Mouse (Mus musculus): Measurements from ENCODE around the gene Ddx56. TPM values are rescaled to one million over a fixed set of nuclear protein-coding genes. Genes with fewer than 3 reads are reported as not detected.
"Not testable (repeated sequence)": the region's sequence is repeated elsewhere in the genome, so short reads cannot be mapped to it uniquely, and the experiment has no call there.

Gene Ddx56
- total RNA-seq, 4 experiments from 2014 or later: 55.2 to 69.7 (median 60.3) TPM

DNA sequence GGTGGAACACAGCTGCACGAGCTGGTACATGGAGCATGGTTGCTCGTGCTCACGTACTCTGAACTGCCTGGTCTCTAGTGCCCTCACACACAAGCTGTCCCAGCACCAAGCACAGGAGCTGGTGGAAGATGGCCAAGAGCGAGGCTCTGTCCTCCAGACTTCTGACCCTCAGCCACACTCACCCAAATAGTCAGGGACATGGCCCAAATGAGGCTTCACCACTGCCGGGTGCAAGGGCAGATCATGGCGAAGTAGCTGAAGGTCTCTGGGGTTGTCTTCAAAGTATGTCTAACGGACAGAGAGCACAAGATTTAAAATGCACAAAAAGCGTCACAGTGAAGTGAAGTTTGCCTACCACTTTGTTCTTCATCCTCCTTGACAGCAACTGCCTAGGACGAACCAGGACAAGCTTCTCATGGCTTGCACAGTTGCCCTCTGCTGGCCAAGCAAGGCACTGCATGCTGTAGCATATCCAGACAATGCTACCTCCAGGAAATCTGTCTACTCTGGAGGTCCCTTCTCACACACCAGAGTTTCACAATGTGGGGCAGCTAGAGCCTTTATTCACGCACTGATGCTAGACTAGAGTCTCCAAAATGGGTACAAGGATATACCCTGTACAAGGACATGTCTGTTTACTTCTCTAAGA lies 6.0 kb downstream of the Ddx56 start:
- no peak for DNase-seq

- no peak for DNase-seq
These were observed 8.2 kb downstream of the Ddx56 start for GRCm38 (mm10) chr11:6259413-6259812.

DNA sequence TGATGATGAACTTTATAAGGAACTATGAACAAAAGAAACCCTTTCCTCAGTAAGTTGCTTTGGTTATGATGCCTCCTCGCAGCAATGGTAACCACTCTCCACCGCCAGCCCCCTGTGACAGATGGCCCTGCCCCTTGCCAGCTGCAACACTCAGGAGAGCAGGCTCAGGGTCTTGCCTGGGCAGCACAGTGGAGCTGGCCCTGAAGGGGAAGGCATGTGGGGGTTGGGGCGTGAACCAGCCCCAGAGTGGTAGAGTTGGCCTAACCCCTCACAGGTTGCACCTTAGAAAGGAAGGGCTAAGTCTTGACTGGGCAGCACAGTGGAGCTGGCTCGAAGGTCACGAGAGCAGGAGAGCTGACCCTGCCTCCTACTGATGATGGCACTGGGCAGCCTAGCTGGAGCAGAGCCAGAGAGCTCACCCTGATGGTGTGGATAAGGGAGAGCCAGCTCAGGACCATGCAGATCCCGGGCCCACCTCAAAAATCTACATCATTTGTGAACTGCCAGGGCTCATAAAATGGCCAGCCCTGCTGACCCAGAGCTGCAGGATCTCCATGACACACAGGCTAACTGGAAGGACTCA lies 11.0 kb downstream of the Ddx56 start:
- no peak for DNase-seq

DNA sequence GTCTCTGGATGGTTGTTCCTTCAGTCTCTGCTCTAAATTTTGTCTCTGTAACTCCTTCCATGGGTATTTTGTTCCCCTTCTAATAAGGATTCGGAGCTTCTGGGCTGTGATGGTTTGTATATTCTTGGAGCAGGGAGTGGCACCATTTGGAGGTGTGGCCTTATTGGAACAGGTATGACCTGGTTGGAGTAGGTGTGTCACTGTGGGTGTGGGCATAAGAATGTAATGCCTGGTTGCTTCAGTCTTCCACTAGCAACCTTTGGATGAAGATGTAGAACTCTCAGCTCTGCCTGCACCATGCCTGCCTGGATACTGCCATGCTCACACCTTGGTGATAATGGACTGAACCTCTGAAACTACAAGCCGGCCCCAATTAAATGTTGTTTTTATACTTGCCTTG lies 13.0 kb downstream of the Ddx56 start:
- DNase-seq: not testable (repeated sequence)

DNA sequence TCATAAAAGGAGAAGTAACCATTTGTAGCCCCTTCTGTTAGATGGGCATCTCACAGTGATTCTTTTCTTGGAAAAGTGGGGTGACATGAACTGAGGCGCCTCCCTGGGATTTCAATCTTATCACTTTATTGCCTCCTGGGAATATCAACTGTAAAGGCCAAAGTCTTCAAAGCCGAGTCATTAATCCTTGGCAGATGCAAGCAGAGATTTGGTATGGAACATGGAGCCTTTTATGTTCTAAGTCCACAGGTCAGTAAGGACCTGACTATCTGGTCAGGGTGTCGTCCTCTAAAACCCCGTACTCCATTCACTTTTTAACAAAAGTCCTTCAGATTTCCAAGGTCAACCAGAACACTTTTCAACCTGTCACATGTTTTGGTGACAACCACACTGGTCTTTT lies 14.7 kb downstream of the Ddx56 start:
- no peak for DNase-seq

DNA sequence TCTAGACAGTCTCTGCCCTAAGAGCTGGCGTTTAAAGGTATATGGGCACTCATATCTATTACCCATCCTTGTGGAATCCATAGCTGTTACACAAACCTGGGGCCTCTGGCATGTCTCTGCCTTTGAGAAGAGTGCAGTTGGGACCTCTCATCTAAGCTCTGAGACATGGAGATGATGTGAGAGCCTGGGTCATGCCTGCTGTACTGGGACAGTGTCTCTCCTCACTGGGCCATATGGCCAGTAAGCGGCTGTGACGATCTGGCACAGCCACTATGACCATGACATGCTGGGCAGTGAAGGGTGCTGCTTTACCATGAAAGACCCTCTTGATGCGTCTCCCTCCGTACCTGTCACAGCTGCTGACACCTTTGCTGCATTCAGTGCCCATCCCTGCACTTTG lies 15.3 kb downstream of the Ddx56 start:
- no peak for DNase-seq

DNA sequence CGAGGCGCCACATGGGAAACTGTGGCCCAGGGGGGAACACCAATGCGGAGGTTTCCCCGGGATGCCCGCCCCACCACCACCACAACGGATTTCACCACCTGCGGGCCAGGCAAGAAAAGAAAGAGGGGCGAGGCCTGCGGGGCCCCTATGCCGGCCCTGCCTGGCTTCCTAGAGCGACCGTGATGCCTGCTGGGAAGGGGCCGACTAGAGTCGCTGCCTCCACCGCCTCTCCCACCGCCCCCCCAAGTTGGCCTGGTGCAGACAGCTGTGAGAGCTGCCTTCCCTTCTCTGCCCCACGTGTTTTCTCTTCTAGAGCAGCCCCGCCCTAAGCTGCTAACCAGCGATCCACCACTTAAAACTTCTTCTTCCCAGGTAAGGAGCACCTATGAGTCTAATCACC lies 22.9 kb downstream of the Ddx56 start:
- DNase-seq: no peak

DNA sequence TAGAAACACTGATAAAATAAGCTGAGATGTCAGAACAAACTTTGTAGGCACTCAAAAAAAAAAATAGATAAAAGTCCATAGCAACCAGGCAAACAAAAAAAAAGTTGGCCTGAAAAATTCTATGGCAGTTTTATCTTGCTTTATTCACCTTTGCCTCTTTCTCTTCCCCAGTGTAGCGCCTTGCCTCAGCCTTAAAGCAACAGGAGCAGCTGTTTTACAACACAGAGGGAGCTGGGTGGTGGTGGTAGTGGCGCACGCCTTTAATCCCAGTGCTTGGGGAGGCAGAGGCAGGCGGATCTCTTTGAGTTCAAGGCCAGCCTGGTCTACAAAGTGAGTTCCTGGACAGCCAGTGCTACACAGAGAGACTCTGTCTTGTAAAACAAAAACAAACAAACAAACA lies 34.5 kb downstream of the Ddx56 start:
- DNase-seq: no peak

DNA sequence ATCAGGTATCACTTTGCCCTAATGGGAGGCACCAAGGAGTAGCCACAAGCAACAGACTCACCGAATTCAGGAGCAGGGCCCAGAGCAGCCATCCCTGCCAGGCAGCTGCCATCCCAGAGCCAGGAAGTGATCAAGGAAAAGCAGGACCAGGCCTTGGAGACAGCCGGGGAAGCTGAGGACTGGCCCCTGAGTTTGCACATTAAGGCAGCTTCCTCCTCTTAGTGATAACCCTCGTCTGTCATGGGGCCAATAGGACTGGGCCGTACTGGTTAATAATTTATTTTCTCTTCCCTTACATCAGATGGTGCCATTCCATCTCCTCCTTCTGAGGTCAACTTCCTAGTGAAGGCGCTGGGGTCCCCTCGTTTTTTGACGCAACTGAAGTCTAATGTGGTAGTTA lies 37.6 kb downstream of the Ddx56 start, which contains the start of gene Npc1l1:
Npc1l1 (minus strand) TSS at position 132 of the 400 bp plus-strand sequence.
- DNase-seq: no peak

DNA sequence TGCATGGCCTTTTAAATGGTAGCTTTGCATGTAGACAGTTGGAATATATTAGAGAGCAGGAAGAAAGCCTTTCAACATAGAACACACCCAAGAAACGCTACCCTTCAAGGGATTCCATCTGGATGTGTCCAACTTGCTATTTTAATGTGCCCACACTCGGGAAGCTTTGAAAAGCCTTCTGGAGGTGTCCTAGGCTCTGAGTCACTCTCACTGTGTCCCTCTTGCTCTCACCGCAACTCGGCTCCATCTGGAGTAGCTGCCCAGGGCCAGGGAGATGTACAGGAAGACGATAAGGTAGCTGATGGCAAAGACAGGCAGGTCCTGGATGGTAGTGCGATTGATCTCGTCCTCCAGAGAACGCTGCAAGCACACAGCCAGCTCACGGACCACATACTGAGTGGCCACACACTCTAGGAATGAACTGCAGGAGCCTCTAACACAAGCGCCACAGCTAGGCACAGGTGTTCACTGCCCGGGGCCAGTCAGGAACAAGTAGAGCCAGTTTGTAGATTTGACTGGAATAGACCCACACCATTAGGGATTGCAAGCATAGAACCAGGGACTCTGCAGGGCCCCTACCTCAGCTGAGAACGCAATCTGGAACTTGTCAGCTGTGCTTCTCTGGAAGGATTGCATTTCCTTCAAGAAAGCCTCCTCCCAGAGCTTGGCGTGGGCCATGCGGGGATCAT lies 42.9 kb downstream of the Ddx56 start:
- no peak for DNase-seq

GRCm38 (mm10) chr11:6222187-6222586 lies 45.4 kb downstream of the Ddx56 start:
- no peak for DNase-seq

DNA sequence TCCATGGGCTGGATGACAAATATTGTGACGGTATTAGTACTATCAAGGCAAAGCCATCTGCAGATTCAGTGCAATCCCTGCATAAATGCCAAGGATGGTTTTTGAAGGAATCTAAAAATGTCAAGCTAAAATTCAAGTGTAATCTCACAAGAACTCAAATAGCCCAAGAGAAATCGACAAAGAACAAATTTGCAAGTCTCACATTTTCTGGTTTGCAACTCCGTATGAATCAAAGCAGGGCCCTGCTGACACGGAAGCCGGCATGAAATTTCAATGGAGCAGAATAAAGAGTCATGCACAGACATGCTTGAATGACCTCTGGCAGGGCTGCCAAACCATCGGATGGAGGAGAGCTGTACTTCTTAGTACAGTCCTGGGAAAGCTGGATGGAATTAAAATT lies 47.6 kb downstream of the Ddx56 start:
- no peak for DNase-seq

DNA sequence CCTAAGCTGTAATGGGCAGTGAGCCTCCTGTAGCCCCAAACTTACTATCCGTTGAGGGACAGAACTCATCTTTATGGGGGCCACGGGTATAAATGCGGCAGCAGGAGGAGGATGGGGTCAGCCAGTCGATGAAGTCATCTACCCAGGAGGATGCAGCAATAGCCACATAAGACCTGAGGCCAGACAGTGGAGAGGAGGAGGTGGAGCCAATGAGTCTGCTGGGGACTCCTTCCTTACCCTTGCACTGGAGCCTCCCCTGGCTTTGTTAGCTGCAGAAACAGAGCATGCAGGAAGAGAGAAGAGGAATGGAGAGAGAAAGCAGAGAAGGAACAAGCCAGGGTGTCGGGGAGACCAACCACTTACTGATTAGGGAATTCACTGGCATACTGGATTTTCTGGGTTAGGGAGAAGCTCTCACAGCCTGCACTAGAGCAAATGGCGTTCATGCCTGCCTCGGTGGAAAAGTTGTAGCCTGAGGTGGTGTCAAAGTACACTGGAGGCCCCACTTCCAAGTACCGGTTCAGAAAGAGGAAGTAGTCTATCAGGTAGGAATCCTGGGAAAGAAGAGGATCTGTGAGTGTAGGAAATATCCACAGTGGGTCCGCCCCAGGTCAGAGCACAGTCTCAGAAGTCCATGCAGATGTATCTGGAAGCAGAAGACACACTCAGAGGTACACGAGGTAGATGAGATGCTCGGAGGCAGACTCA lies 49.2 kb downstream of the Ddx56 start:
- DNase-seq: no peak

DNA sequence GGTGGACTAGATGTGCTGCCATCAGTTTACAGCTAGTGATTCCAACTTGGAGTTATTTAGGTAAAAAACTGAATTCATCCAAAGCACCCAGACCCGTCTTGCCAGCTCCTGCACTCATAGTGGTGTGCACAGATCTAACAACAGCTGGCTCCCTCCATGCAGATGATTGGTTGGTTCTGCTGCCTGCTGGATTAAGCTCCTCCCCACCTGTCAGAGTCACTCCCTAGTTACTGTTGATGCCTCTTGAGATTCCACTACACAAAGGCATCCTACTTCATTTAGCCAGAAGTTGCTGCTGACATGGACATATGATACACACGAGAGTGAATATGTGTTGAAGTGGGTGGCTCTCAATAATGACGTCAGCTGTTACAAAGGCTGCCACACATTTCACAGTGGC lies 50.7 kb downstream of the Ddx56 start:
- no peak for DNase-seq

Other genes with a start within 250 kb of the Ddx56 start
- 10 to 100 TPM; 13.2 to 25.8 (median 20.0) TPM for gene Camk2b, start 201.4 kb downstream of the Ddx56 start, total RNA-seq (2022)
- gene A730071L15Rik, start 67.7 kb downstream of the Ddx56 start, total RNA-seq (2022): under 1 TPM in 2 of 4 experiments, not detected in 2; 0.17 to 0.30 TPM
- 10 to 100 TPM; 69.6 to 92.4 (median 82.8) TPM for gene Nudcd3, start 67.4 kb downstream of the Ddx56 start, total RNA-seq (2022)
- gene Npc1l1, start 37.6 kb downstream of the Ddx56 start, total RNA-seq (2022): under 1 TPM in 2 of 4 experiments, not detected in 2; 0.13 to 0.15 TPM
- 100 to 1,000 TPM; 116 to 136 (median 128) TPM for gene Tmed4, start 7.1 kb upstream of the Ddx56 start, total RNA-seq (2022)
- gene Ogdh, start 23.9 kb upstream of the Ddx56 start, total RNA-seq (2022): 100 to 1,000 TPM; 373 to 593 (median 476) TPM
- 10 to 100 TPM; 51.9 to 66.8 (median 59.9) TPM for gene Zmiz2, start 121.3 kb upstream of the Ddx56 start, total RNA-seq (2022)
- 1,000 to 10,000 TPM; 1,457 to 1,759 (median 1,529) TPM for gene Ppia, start 147.7 kb upstream of the Ddx56 start, total RNA-seq (2022)
- 10 to 100 TPM; 68.9 to 84.3 (median 80.5) TPM for gene H2afv, start 176.7 kb upstream of the Ddx56 start, total RNA-seq (2022)
- 10 to 100 TPM; 54.2 to 62.0 (median 60.9) TPM for gene Purb, start 208.1 kb upstream of the Ddx56 start, total RNA-seq (2022)